Mouse (Mus musculus): ENCODE data around the gene Lclat1. TPM values are rescaled to one million over a fixed set of nuclear protein-coding genes. Genes with fewer than 3 reads are reported as not detected.
"Not testable (repeated sequence)": the region's sequence is repeated elsewhere in the genome, so short reads cannot be mapped to it uniquely, and the experiment has no call there.

Gene Lclat1
- polyA plus RNA-seq, 2 experiments = 12.1 to 14.9 TPM

DNA sequence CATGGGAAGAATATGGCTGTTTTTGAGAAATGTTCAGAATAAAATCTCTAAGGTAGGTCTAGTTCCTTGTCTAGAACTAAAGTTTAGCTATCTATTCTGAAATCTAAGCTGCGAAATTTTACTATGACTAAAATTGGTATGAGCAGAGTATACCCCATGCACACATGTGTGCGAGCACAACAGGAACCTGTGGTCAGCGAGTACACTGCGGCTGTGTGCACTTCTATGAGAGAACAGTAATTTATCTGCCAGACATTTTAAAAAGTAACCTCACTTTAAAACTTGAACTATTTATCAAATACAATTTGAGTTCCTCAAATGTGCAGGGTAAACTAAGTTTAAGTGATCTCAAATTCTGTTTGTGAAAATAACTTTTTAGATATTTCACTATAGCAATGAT, 34.2 kb downstream of the Lclat1 start:
- Histone ChIP-seq H3K27me3 (ENCODE audit: control insufficient read depth, insufficient read depth, low read length) (no peaks in the 10 kb centered on the region), H3K9ac (ENCODE audit: low read depth, low read length, severe bottlenecking) (no peak overlapping the region), H3K4me1 (ENCODE audit: control insufficient read depth, insufficient read depth, low read length) (no peaks in the 10 kb centered on the region), H3K4me2 (replicated peaks; ENCODE audit: low read depth, low read length, severe bottlenecking) (no peak overlapping the region), H3K4me3 (replicated peaks; ENCODE audit: low read length) (no peak overlapping the region), H3K27ac (replicated peaks; ENCODE audit: low read depth, low read length) (no peak overlapping the region), H3K36me3 (ENCODE audit: control insufficient read depth, insufficient read depth, low read length) (no peaks in the 10 kb centered on the region), H3K9me3 (ENCODE audit: control insufficient read depth, low read length) (no peaks in the 10 kb centered on the region)
- ATAC-seq (ENCODE audit: low FRiP score, low read depth) (no peak), DNase-seq (ENCODE audit: low spot score) (no peak)
- 87% methylated on average over 4 of the region's 4 CpGs for WGBS
- TF ChIP-seq POLR2A (IDR thresholded peaks at IDR 0.05; ENCODE audit: borderline replicate concordance, extremely low read depth, insufficient read depth, insufficient read length) = no peak

DNA sequence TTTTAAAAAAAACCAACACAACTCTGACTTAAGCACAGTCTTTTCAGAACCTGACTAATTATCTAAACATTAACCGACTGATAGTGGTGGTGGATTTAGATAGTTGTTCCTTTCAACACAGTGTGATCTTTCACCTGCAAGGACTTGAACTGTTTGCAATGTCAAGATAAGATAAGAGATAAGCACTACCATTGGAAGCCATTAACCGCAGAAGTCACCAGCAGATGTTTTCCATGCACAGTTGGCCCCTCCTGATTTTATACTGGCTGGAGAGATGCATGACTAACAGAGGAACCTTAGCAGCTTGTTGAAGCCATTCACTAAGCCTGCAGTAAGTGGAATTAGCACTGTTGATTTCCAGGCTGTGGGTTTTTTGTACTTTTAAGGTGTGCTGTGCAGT, 34.7 kb downstream of the Lclat1 start:
- DNase-seq (ENCODE audit: low spot score) = no peak
- ATAC-seq (ENCODE audit: low FRiP score, low read depth) = no peak
- 65% methylated on average over 2 of the region's 2 CpGs for WGBS
- Histone ChIP-seq H3K4me3 (replicated peaks; ENCODE audit: low read length) (no peak overlapping the region), H3K9ac (ENCODE audit: low read depth, low read length, severe bottlenecking) (no peak overlapping the region), H3K9me3 (ENCODE audit: control insufficient read depth, low read length) (no peaks in the 10 kb centered on the region), H3K36me3 (ENCODE audit: control insufficient read depth, insufficient read depth, low read length) (no peaks in the 10 kb centered on the region), H3K4me2 (replicated peaks; ENCODE audit: low read depth, low read length, severe bottlenecking) (no peak overlapping the region), H3K27me3 (ENCODE audit: control insufficient read depth, insufficient read depth, low read length) (no peaks in the 10 kb centered on the region), H3K27ac (replicated peaks; ENCODE audit: low read depth, low read length) (no peak overlapping the region), H3K4me1 (ENCODE audit: control insufficient read depth, insufficient read depth, low read length) (no peaks in the 10 kb centered on the region)
- no peak for TF ChIP-seq POLR2A (IDR thresholded peaks at IDR 0.05; ENCODE audit: borderline replicate concordance, extremely low read depth, insufficient read depth, insufficient read length)

DNA sequence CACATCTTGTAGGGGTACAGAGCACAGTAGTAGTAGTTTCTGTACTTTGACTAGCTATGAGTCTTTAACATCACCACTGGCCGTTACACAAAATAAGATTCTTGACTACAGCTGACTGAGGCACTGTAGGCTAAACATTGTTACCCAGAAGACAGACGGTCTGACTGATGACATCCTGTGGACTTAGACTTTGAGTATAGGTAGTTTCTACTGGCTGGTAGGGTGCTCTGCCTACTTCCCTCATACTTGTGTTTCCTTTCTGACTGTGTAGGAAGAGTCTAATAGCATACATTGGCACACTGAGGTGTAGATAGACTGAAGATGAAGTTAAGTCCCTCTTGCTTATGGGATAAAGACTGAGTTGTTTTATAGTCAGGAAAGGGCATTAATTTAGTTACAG, 37.6 kb downstream of the Lclat1 start:
- no peaks in the 10 kb centered on the region for H3K27me3 ChIP-seq (ENCODE audit: control insufficient read depth, insufficient read depth, low read length)
- WGBS = 96% methylated on average over 2 of the region's 2 CpGs
- H3K36me3 ChIP-seq (ENCODE audit: control insufficient read depth, insufficient read depth, low read length) = no peaks in the 10 kb centered on the region
- no peak overlapping the region for H3K4me2 ChIP-seq (replicated peaks; ENCODE audit: low read depth, low read length, severe bottlenecking)
- DNase-seq (ENCODE audit: low spot score) = no peak
- no peak for TF ChIP-seq POLR2A (IDR thresholded peaks at IDR 0.05; ENCODE audit: borderline replicate concordance, extremely low read depth, insufficient read depth, insufficient read length)
- no peaks in the 10 kb centered on the region for H3K9me3 ChIP-seq (ENCODE audit: control insufficient read depth, low read length)
- no peak overlapping the region for H3K4me3 ChIP-seq (replicated peaks; ENCODE audit: low read length)
- no peak for ATAC-seq (ENCODE audit: low FRiP score, low read depth)
- no peak overlapping the region for H3K27ac ChIP-seq (replicated peaks; ENCODE audit: low read depth, low read length)
- H3K9ac ChIP-seq (ENCODE audit: low read depth, low read length, severe bottlenecking) = no peak overlapping the region
- 0 out of 2 replicates have a peak, but pooled peaks cover 5% of the 10 kb centered on the region for H3K4me1 ChIP-seq (ENCODE audit: control insufficient read depth, insufficient read depth, low read length)

DNA sequence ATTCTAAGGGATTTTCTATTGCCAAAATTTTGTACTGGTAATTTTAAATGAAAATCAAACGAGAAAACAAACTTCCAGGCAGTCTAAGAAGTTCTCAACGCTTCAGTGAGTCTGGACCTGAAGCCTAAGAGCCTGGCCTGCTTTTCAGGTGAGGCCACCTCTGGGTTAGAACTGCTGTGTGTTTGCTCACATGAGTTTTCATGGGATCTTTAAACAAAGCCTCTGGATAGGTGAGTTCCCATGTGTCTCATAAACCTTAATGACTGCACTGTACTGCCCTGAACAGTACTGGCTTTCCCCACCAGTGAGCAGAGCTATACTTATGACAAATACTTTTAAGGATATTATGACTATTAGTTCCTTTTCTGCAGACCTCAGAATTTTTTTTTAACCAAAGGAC, 40.8 kb downstream of the Lclat1 start:
- no peaks in the 10 kb centered on the region for H3K36me3 ChIP-seq (ENCODE audit: control insufficient read depth, insufficient read depth, low read length)
- H3K27me3 ChIP-seq (ENCODE audit: control insufficient read depth, insufficient read depth, low read length) = no peaks in the 10 kb centered on the region
- no peak overlapping the region for H3K9ac ChIP-seq (ENCODE audit: low read depth, low read length, severe bottlenecking)
- H3K9me3 ChIP-seq (ENCODE audit: control insufficient read depth, low read length) = no peaks in the 10 kb centered on the region
- WGBS = 59% methylated on average over 2 of the region's 2 CpGs
- no peak overlapping the region for H3K27ac ChIP-seq (replicated peaks; ENCODE audit: low read depth, low read length)
- TF ChIP-seq POLR2A (IDR thresholded peaks at IDR 0.05; ENCODE audit: borderline replicate concordance, extremely low read depth, insufficient read depth, insufficient read length) = no peak
- no peak overlapping the region for H3K4me2 ChIP-seq (replicated peaks; ENCODE audit: low read depth, low read length, severe bottlenecking)
- ATAC-seq (ENCODE audit: low FRiP score, low read depth) (no peak), DNase-seq (ENCODE audit: low spot score) (no peak)
- H3K4me1 ChIP-seq (ENCODE audit: control insufficient read depth, insufficient read depth, low read length) = 0 out of 2 replicates have a peak, but pooled peaks cover 5% of the 10 kb centered on the region
- H3K4me3 ChIP-seq (replicated peaks; ENCODE audit: low read length) = no peak overlapping the region

DNA sequence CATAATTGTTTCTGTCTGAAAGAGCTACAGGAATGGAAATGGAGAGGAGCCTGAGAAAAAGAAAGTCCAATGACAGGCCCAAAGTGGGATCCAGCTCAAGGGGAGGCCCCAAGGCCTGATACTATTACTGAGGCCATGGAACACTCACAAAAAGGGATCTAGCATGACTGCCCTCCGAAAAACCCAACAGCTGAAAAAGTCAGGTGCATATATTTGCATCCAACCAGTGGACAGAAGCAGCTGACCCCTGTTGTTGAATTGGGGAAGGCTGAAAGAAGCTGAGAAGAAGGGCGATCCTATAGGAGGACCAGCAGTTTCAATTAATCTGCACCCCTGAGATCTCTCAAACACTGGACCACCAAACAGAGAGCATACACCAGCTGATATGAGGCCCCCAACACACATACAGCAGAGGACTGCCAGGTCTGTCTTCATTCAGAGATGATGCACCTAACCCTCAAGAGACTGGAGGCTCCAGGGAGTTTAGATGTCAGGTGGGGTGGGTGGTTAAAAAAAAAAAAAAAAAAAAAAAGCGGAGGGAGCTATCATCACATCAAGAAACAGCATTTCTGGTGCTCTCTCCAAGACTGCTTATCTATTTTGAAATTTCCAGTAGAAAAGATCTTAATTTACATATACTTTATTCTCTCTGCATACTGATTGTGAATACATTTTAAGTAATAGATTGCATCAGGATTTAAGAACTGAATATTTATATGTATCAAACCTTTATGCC, 45.2 kb downstream of the Lclat1 start:
- not testable (repeated sequence) for H3K27me3 ChIP-seq (ENCODE audit: control insufficient read depth, insufficient read depth, low read length); H3K27ac ChIP-seq (replicated peaks; ENCODE audit: low read depth, low read length); ATAC-seq (ENCODE audit: low FRiP score, low read depth); H3K4me1 ChIP-seq (ENCODE audit: control insufficient read depth, insufficient read depth, low read length); H3K4me2 ChIP-seq (replicated peaks; ENCODE audit: low read depth, low read length, severe bottlenecking); H3K9me3 ChIP-seq (ENCODE audit: control insufficient read depth, low read length); DNase-seq (ENCODE audit: low spot score); H3K36me3 ChIP-seq (ENCODE audit: control insufficient read depth, insufficient read depth, low read length); H3K4me3 ChIP-seq (replicated peaks; ENCODE audit: low read length); H3K9ac ChIP-seq (ENCODE audit: low read depth, low read length, severe bottlenecking)
- WGBS = 87% methylated on average over 2 of the region's 3 CpGs

Data from limb, embryonic 14.5 days (tissue).